Mouse (Mus musculus): ENCODE measurements around the gene Lrrc7.

GRCm38 (mm10) chr3:158559691-158560650 lies 2.0 kb downstream of the Lrrc7 start:
- TF ChIP-seq TAL1 (conservative IDR thresholded peaks at IDR 0.05; ENCODE audit: low read depth, low read length) = no peak
- TF ChIP-seq CTCF (IDR thresholded peaks at IDR 0.05; ENCODE audit: low read depth, low read length) = no peak
- no peak for TF ChIP-seq GATA1 (IDR thresholded peaks at IDR 0.05; ENCODE audit: borderline replicate concordance, low read length)
- no peak for TF ChIP-seq POLR2AphosphoS5 (IDR thresholded peaks at IDR 0.05; ENCODE audit: insufficient replicate concordance, low read depth, low read length)
- TF ChIP-seq GATA2 (IDR thresholded peaks at IDR 0.05; ENCODE audit: borderline replicate concordance, low read depth, low read length) = no peak
